Mouse (Mus musculus) forebrain, postnatal 0 days (tissue): ENCODE measurements around the gene Rnf41. TPM values are rescaled to one million over a fixed set of nuclear protein-coding genes. Genes with fewer than 3 reads are reported as not detected.

Experiments used
- ATAC-seq: fragments of 200-750 bp; cut with Nextera tagmentation; 2 replicates; pipeline ENCODE4 v1.8.0; 2017; ENCODE audit warnings: mild to moderate bottlenecking, moderate library complexity
- DNase-seq: peaks from one replicate; pipeline ENCODE4 v3.0.0-alpha.2; 2015
- H3K27ac ChIP-seq: fragments of 300-500 bp; sonication (generic); 2 replicates; pipeline ENCODE4 v1.5.1; 2014; ENCODE audit warnings: low read depth, mild to moderate bottlenecking, antibody characterized with exemption, low read length, moderate library complexity, mixed read lengths
- H3K27me3 ChIP-seq: fragments of 300-500 bp; sonication (generic); 2 replicates; pipeline ENCODE4 v1.6.1; 2014; ENCODE audit warnings: mild to moderate bottlenecking, low read length, mixed read lengths; ENCODE audit not compliant: insufficient read depth
- H3K36me3 ChIP-seq: fragments of 300-500 bp; sonication (generic); 2 replicates; pipeline ENCODE4 v1.6.1; 2014; ENCODE audit warnings: mild to moderate bottlenecking, moderate library complexity; ENCODE audit not compliant: insufficient read depth
- H3K4me1 ChIP-seq: fragments of 300-500 bp; sonication (generic); 2 replicates; pipeline ENCODE4 v1.6.1; 2014; ENCODE audit warnings: antibody characterized with exemption; ENCODE audit not compliant: insufficient read depth
- H3K4me2 ChIP-seq: fragments of 300-500 bp; sonication (generic); 2 replicates; pipeline ENCODE4 v1.6.1; 2014; ENCODE audit warnings: low read depth, mild to moderate bottlenecking, moderate library complexity
- H3K4me3 ChIP-seq: fragments of 300-500 bp; sonication (generic); 2 replicates; pipeline ENCODE4 v1.5.1; 2014; ENCODE audit warnings: low read depth, low read length, mixed read lengths
- H3K9ac ChIP-seq: fragments of 300-500 bp; sonication (generic); 2 replicates; pipeline ENCODE4 v1.6.1; 2014; ENCODE audit warnings: mild to moderate bottlenecking
- H3K9me3 ChIP-seq: fragments of 300-500 bp; sonication (generic); 2 replicates; pipeline ENCODE4 v1.6.1; 2016; ENCODE audit warnings: low read length
- CTCF ChIP-seq: sonication (generic); IDR thresholded peaks from 2 replicates; pipeline ENCODE4 v1.5.1; 2016; ENCODE audit warnings: antibody characterized with exemption, control low read depth, low read depth
- WGBS: fragments of 180-500 bp; shearing (Covaris S2); extraction: QIAGEN DNeasy Blood & Tissue Kit; methylation state at CpG from one replicate; pipeline ENCODE4 v1.1.7; 2014; 5-methylcytosine and 5-hydroxymethylcytosine counted together
- polyA plus RNA-seq: library from polyadenylated mRNA; unstranded; fragments of >200 nt; fragmentation: Nextera tagmentation; extraction: Ambion mirVana; gene quantifications from 2 replicates; pipeline ENCODE4 v1.2.1, GENCODE M21; 2015
- total RNA-seq: library from RNA; depleted of rRNA; stranded (reverse); fragments of >200 nt; gene quantifications from 2 replicates; pipeline ENCODE4 v1.2.3, GENCODE M21; 2014; rRNA removed

The Rnf41 gene
- 118 and 129 TPM in 2 replicates for total RNA-seq
- polyA plus RNA-seq, result 95.9 and 108 TPM in 2 replicates

GRCm38 (mm10) chr10:128411211-128412054, at the start of gene Rnf41, which contains the start of gene Nabp2:
Gene Rnf41 (plus strand): TSS chr10:128411657.
Gene Nabp2 (minus strand): TSS chr10:128411492.
- peak within 1 kb of the TSS; percentile 97 for H3K27ac ChIP-seq
- DNase-seq, result peak; percentile 98
- peaks cover 29% of the 10 kb centered on the region for H3K36me3 ChIP-seq
- under 1% methylated on average over 50 of the region's 50 CpGs for WGBS
- H3K4me1 ChIP-seq, result peaks cover 24% of the 10 kb centered on the region
- H3K9me3 ChIP-seq, result no peaks in the 10 kb centered on the region
- H3K9ac ChIP-seq, result peak within 1 kb of the TSS; percentile 94
- H3K4me2 ChIP-seq, result peak within 1 kb of the TSS; percentile 95
- peak; percentile 89 for ATAC-seq
- H3K27me3 ChIP-seq, result no peaks in the 10 kb centered on the region
- TF ChIP-seq CTCF, result no peak
- H3K4me3 ChIP-seq, result peak within 1 kb of the TSS; percentile 99

- Histone ChIP-seq H3K27me3 (no peaks in the 10 kb centered on the region), H3K4me1 (no peaks in the 10 kb centered on the region), H3K4me3 (no peak overlapping the region), H3K27ac (no peak overlapping the region), H3K36me3 (peaks cover 65% of the 10 kb centered on the region), H3K9me3 (no peaks in the 10 kb centered on the region), H3K9ac (no peak overlapping the region), H3K4me2 (no peak overlapping the region)
- 93% methylated on average over 6 of the region's 6 CpGs for WGBS
- TF ChIP-seq CTCF, result no peak
- ATAC-seq, result no peak
- no peak for DNase-seq
Observed at GRCm38 (mm10) chr10:128361836-128362235, 49.6 kb upstream of the Rnf41 start.

GRCm38 (mm10) chr10:128362568-128362967, 48.9 kb upstream of the Rnf41 start:
- Histone ChIP-seq H3K9me3 (no peaks in the 10 kb centered on the region), H3K9ac (no peak overlapping the region), H3K4me2 (no peak overlapping the region), H3K27me3 (no peaks in the 10 kb centered on the region), H3K4me1 (peaks cover 2% of the 10 kb centered on the region), H3K27ac (no peak overlapping the region), H3K4me3 (no peak overlapping the region), H3K36me3 (peaks cover 63% of the 10 kb centered on the region)
- 46% methylated on average over 3 of the region's 3 CpGs for WGBS
- DNase-seq (peak; percentile 62), ATAC-seq (peak; percentile 56)
- peak; percentile 67 for TF ChIP-seq CTCF

- TF ChIP-seq CTCF, result no peak
- Histone ChIP-seq H3K9ac (peak overlapping the region; percentile 74), H3K4me3 (peak overlapping the region; percentile 61), H3K27me3 (no peaks in the 10 kb centered on the region), H3K36me3 (peaks cover 14% of the 10 kb centered on the region), H3K4me1 (peaks cover 6% of the 10 kb centered on the region), H3K27ac (peak overlapping the region; percentile 98), H3K4me2 (peak overlapping the region; percentile 93), H3K9me3 (no peaks in the 10 kb centered on the region)
- ATAC-seq (no peak), DNase-seq (peak; percentile 34)
- WGBS, result 12% methylated on average over 19 of the region's 19 CpGs
Observed at GRCm38 (mm10) chr10:128367899-128368401, 43.5 kb upstream of the Rnf41 start.

GRCm38 (mm10) chr10:128368402-128369217, 42.8 kb upstream of the Rnf41 start, which contains the start of gene Coq10a:
Gene Coq10a (minus strand): TSS chr10:128368997.
- Histone ChIP-seq H3K9me3 (no peaks in the 10 kb centered on the region), H3K4me3 (peak within 1 kb of the TSS; percentile 61), H3K27ac (peak within 1 kb of the TSS; percentile 98), H3K36me3 (peaks cover 7% of the 10 kb centered on the region), H3K4me2 (peak within 1 kb of the TSS; percentile 93), H3K9ac (peak within 1 kb of the TSS; percentile 74), H3K27me3 (no peaks in the 10 kb centered on the region), H3K4me1 (peaks cover 6% of the 10 kb centered on the region)
- peak; percentile 1; the same call in 1 of the 2 replicates for TF ChIP-seq CTCF
- WGBS, result 2% methylated on average over 85 of the region's 87 CpGs
- peak; percentile 94 for DNase-seq
- peak; percentile 95 for ATAC-seq

GRCm38 (mm10) chr10:128369218-128369543, 42.3 kb upstream of the Rnf41 start:
- peak overlapping the region; percentile 93 for H3K4me2 ChIP-seq
- no peaks in the 10 kb centered on the region for H3K9me3 ChIP-seq
- 2% methylated on average over 9 of the region's 9 CpGs for WGBS
- peaks cover 5% of the 10 kb centered on the region for H3K36me3 ChIP-seq
- peak overlapping the region; percentile 98 for H3K27ac ChIP-seq
- DNase-seq (no peak), ATAC-seq (no peak; the same call in 1 of the 2 replicates)
- peaks cover 6% of the 10 kb centered on the region for H3K4me1 ChIP-seq
- no peak for TF ChIP-seq CTCF
- H3K9ac ChIP-seq, result peak overlapping the region; percentile 74
- peak overlapping the region; percentile 61 for H3K4me3 ChIP-seq
- no peaks in the 10 kb centered on the region for H3K27me3 ChIP-seq
